Mouse (Mus musculus) kidney, postnatal 14 days (tissue): ENCODE measurements around the gene Psmb5.

Source experiments
- DNase-seq: peaks from one replicate; pipeline ENCODE4 v3.0.0; 2022; ENCODE audit warnings: mixed read lengths

Psmb5 gene

GRCm38 (mm10) chr14:54617897-54618365, at the start of gene Psmb5:
TSS of gene Psmb5 (minus strand) at chr14:54618022.
- DNase-seq = peak; percentile 93

- no peak for DNase-seq
Observed at GRCm38 (mm10) chr14:54664477-54665222, 46.8 kb upstream of the Psmb5 start.

GRCm38 (mm10) chr14:54660009-54660408, 42.2 kb upstream of the Psmb5 start:
- no peak for DNase-seq

- peak; percentile 93 for DNase-seq
Observed at GRCm38 (mm10) chr14:54653496-54653895, 35.7 kb upstream of the Psmb5 start.

GRCm38 (mm10) chr14:54652787-54653186, 35.0 kb upstream of the Psmb5 start:
- DNase-seq = no peak

GRCm38 (mm10) chr14:54651556-54651955, 33.7 kb upstream of the Psmb5 start:
- no peak for DNase-seq

- peak; percentile 88 for DNase-seq
Observed at GRCm38 (mm10) chr14:54650621-54651454, 33.0 kb upstream of the Psmb5 start.

GRCm38 (mm10) chr14:54647900-54648299, 30.1 kb upstream of the Psmb5 start:
- no peak for DNase-seq

GRCm38 (mm10) chr14:54646898-54647636, 29.2 kb upstream of the Psmb5 start:
- no peak for DNase-seq

GRCm38 (mm10) chr14:54646455-54646854, 28.6 kb upstream of the Psmb5 start:
- no peak for DNase-seq

- DNase-seq = no peak
Observed at GRCm38 (mm10) chr14:54644294-54644693, 26.5 kb upstream of the Psmb5 start.

- DNase-seq = no peak
Observed at GRCm38 (mm10) chr14:54643011-54643410, 25.2 kb upstream of the Psmb5 start.

GRCm38 (mm10) chr14:54642224-54642944, 24.6 kb upstream of the Psmb5 start:
- no peak for DNase-seq

GRCm38 (mm10) chr14:54641305-54641969, 23.6 kb upstream of the Psmb5 start, which contains the start of gene Cdh24:
TSS of gene Cdh24 (minus strand) at chr14:54641364.
- peak; percentile 94 for DNase-seq

GRCm38 (mm10) chr14:54640946-54641304, 23.1 kb upstream of the Psmb5 start, which contains the start of gene Gm17606:
TSS of gene Gm17606 (plus strand) at chr14:54640952.
- no peak for DNase-seq

GRCm38 (mm10) chr14:54640121-54640520, 22.3 kb upstream of the Psmb5 start:
- DNase-seq = no peak

GRCm38 (mm10) chr14:54638210-54638609, 20.4 kb upstream of the Psmb5 start:
- no peak for DNase-seq

- DNase-seq = no peak
Observed at GRCm38 (mm10) chr14:54636954-54637353, 19.1 kb upstream of the Psmb5 start.

- no peak for DNase-seq
Observed at GRCm38 (mm10) chr14:54634182-54634581, 16.4 kb upstream of the Psmb5 start.

GRCm38 (mm10) chr14:54632252-54632651, 14.4 kb upstream of the Psmb5 start:
- no peak for DNase-seq

GRCm38 (mm10) chr14:54631240-54631599, 13.4 kb upstream of the Psmb5 start:
- DNase-seq = no peak
